Comparison of ENCODE assay signal across 8 mouse cellular contexts in the genomic region with DNA sequence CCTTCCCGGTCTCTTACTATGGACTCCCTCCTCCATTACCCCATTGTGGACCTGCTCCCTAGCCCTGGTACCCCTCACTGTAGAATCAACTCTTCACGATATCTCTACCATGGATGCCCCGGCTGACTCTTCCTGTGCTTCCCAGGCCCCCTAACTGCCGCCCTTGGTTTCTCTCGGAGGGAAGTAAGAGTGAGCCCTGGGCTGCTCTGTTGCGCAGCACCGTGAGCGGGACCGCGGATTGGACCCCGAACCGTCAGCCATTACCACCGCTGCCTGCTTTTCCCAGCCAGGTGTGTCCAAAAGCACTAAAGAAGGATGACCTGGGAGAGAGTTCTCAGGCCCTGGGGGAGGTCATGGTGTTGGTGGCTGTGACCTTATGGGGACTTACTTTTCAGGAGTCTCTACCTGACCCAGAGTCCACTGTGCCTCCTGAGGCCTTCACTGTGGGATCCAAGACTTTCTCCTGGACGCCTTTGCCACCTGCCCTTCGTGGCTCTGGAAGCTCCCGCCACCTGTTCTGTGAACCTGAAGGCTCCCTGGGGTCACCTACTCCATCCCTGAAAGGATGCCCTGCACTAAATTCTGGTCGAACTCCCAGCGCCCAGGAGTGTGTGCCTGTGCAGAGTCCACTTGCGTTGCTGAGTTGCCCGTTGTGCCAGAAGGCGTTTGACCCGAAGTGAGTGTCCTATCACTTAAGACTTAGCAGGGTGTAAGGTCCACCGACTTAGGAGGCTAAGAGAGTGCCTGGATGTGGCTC. TPM values are rescaled to one million over a fixed set of nuclear protein-coding genes. Genes with fewer than 3 reads are reported as not detected.
DNase-seq lines count a peak whose midpoint lies in the region; ATAC-seq and TF ChIP-seq lines count a peak whose summit lies in the region.

No protein-coding gene starts in this region.

- H3K4me2 ChIP-seq in heart, embryonic 16.5 days (ENCODE audit: low read depth, low read length): peak overlapping the region; percentile 96

- 17% methylated on average over 23 of the region's 23 CpGs for whole genome bisulfite sequencing in heart, embryonic 16.5 days
- 12% methylated on average over 23 of the region's 23 CpGs for WGBS in midbrain, embryonic 10.5 days

- H3K4me3 ChIP-seq in E14TG2a.4 (replicated peaks; ENCODE audit: low read length): peak overlapping the region; percentile 87
- H3K4me3 ChIP-seq in heart, embryonic 16.5 days (ENCODE audit: low read length): peak overlapping the region; percentile 60
- H3K4me3 ChIP-seq in midbrain, embryonic 10.5 days: peak overlapping the region; percentile 65

- peak overlapping the region; percentile 99 for H3K27ac ChIP-seq in heart, embryonic 16.5 days (ENCODE audit: low read length)
- H3K27ac ChIP-seq in midbrain, embryonic 10.5 days (replicated peaks): peak overlapping the region; percentile 96

- H3K9ac ChIP-seq in heart, embryonic 16.5 days (ENCODE audit: low read length): peak overlapping the region; percentile 88

- peaks cover 27% of the 10 kb centered on the region for H3K36me3 ChIP-seq in E14TG2a.4 (ENCODE audit: insufficient read depth, low read length)
- H3K36me3 ChIP-seq in heart, embryonic 16.5 days (ENCODE audit: control insufficient read depth, insufficient read depth): peaks cover 2% of the 10 kb centered on the region; the same call in 1 of the 2 replicates
- peaks cover 25% of the 10 kb centered on the region for H3K36me3 ChIP-seq in midbrain, embryonic 10.5 days

- DNase-seq in gastrocnemius, postnatal 10 days: peak; percentile 20
- DNase-seq in gastrocnemius, postnatal 14 days: no peak
- peak; percentile 51 to 61 for DNase-seq in cerebellum, postnatal 36 days
- DNase-seq in kidney, postnatal 14 days: peak; percentile 66
- DNase-seq in midbrain, embryonic 10.5 days (ENCODE audit: low spot score): no peak
- DNase-seq in left cerebral cortex, postnatal 10 days (ENCODE audit: extremely low spot score in 1 of 2, low spot score in 2 of 2): no peak

- no peak for TF ChIP-seq CTCF in E14TG2a.4 (conservative IDR thresholded peaks at IDR 0.05; ENCODE audit: low read length)

- peak; percentile 11; the same call in 1 of the 2 replicates for ATAC-seq in heart, embryonic 16.5 days (replicated peaks; ENCODE audit: extremely low read depth, insufficient read depth, low FRiP score)

- no peaks in the 10 kb centered on the region for H3K9me3 ChIP-seq in E14TG2a.4 (ENCODE audit: low read length)
- H3K9me3 ChIP-seq in heart, embryonic 16.5 days (replicated peaks; ENCODE audit: control insufficient read depth, low read length): peaks cover 3% of the 10 kb centered on the region; the same call in 1 of the 2 replicates
- no peaks in the 10 kb centered on the region for H3K9me3 ChIP-seq in midbrain, embryonic 10.5 days (replicated peaks)

- peaks cover 52% of the 10 kb centered on the region for H3K4me1 ChIP-seq in E14TG2a.4 (replicated peaks; ENCODE audit: low read depth, low read length)
- peaks cover 10% of the 10 kb centered on the region for H3K4me1 ChIP-seq in heart, embryonic 16.5 days (ENCODE audit: control insufficient read depth, insufficient read depth, low read length)
- H3K4me1 ChIP-seq in midbrain, embryonic 10.5 days: peaks cover 45% of the 10 kb centered on the region

- intact Hi-C loops in gastrocnemius, postnatal 14 days (cut with DNase I; ENCODE audit: low total_unique reads): no loop called here
- intact Hi-C loops in left cerebral cortex, postnatal 10 days (cut with DNase I): loop anchor here (5.0 kb wide), 1 partner anchor 57 kb away; no protein-coding TSS in a partner anchor

- H3K27me3 ChIP-seq in E14TG2a.4 (ENCODE audit: insufficient read depth, low read length): no peaks in the 10 kb centered on the region
- no peaks in the 10 kb centered on the region for H3K27me3 ChIP-seq in heart, embryonic 16.5 days (ENCODE audit: control insufficient read depth, insufficient read depth, low read length)
- H3K27me3 ChIP-seq in midbrain, embryonic 10.5 days (ENCODE audit: low read depth, poor library complexity, severe bottlenecking): no peaks in the 10 kb centered on the region

RNA-seq across cellular contexts. Expression of gene Faap20, which starts 0.9 kb away (rescaled TPM):
- total RNA-seq in gastrocnemius, postnatal 10 days (2021): 10 to 100 TPM; 18.9 to 26.4 TPM
- 10 to 100 TPM; 11.9 to 15.3 TPM for total RNA-seq in gastrocnemius, postnatal 14 days (2021)
- 68.4 and 73.8 TPM in 2 replicates for polyA plus RNA-seq in heart, embryonic 16.5 days (2015; fragmentation: Nextera tagmentation; extraction: Ambion mirVana)
- polyA plus RNA-seq in midbrain, embryonic 10.5 days (2016; fragmentation: Nextera tagmentation; extraction: Ambion mirVana): 118 and 120 TPM in 2 replicates
- total RNA-seq in left cerebral cortex, postnatal 10 days (2021): 10 to 100 TPM; 25.4 to 26.2 TPM

RNA-seq across cellular contexts. Expression of gene Ski, which starts 28.1 kb away (rescaled TPM):
- 10 to 100 TPM; 68.1 to 79.6 TPM for total RNA-seq in gastrocnemius, postnatal 10 days (2021)
- 10 to 100 TPM; 41.6 to 51.6 TPM for total RNA-seq in gastrocnemius, postnatal 14 days (2021)
- 12.1 and 12.3 TPM in 2 replicates for polyA plus RNA-seq in heart, embryonic 16.5 days (2015; fragmentation: Nextera tagmentation; extraction: Ambion mirVana)
- 8.9 and 10.1 TPM in 2 replicates for polyA plus RNA-seq in midbrain, embryonic 10.5 days (2016; fragmentation: Nextera tagmentation; extraction: Ambion mirVana)
- 100 to 1,000 TPM; 108 to 111 TPM for total RNA-seq in left cerebral cortex, postnatal 10 days (2021)

Comparison
In these comparisons a context has a peak if more than half of its experiments do, and no peak if none do; other contexts are left out.
1. DNase-seq: peak in gastrocnemius, postnatal 10 days (single experiment), cerebellum, postnatal 36 days (2 of 2) and kidney, postnatal 14 days (single experiment); none in gastrocnemius, postnatal 14 days (single experiment), midbrain, embryonic 10.5 days (single experiment) and left cerebral cortex, postnatal 10 days (0 of 2).
2. Peak in every context shown above with its lines, with median percentiles within 50 percentile points of each other: H3K4me3 ChIP-seq.